Mouse (Mus musculus): ENCODE measurements around the gene Hoxc8. TPM values are rescaled to one million over a fixed set of nuclear protein-coding genes. Genes with fewer than 3 reads are reported as not detected.

The Hoxc8 gene
- polyA plus RNA-seq, 1 experiment from 2014 or later, result not detected

GRCm38 (mm10) chr15:102998608-102999182 is 8.3 kb downstream of the Hoxc8 start:
- Histone ChIP-seq H3K4me1 (replicated peaks; ENCODE audit: control insufficient read depth, insufficient read depth, low read length) (0 out of 2 replicates have a peak, but pooled peaks cover 3% of the 10 kb centered on the region), H3K27ac (ENCODE audit: low read depth, low read length) (no peak overlapping the region), H3K27me3 (ENCODE audit: control insufficient read depth, insufficient read depth, low read length) (peaks cover 98% of the 10 kb centered on the region), H3K36me3 (ENCODE audit: control insufficient read depth, insufficient read depth, low read length) (no peaks in the 10 kb centered on the region), H3K4me3 (ENCODE audit: low read depth, low read length) (no peak overlapping the region), H3K4me2 (replicated peaks; ENCODE audit: low read depth, low read length) (peak overlapping the region; percentile 47; the same call in 1 of the 2 replicates), H3K9me3 (ENCODE audit: control insufficient read depth, low read length) (no peaks in the 10 kb centered on the region), H3K9ac (ENCODE audit: low read depth, low read length) (no peak overlapping the region)
- ATAC-seq (ENCODE audit: low FRiP score) (no peak), DNase-seq (ENCODE audit: low spot score) (no peak)
- 0% methylated on average over 19 of the region's 19 CpGs for WGBS

- WGBS, result under 1% methylated on average over 26 of the region's 33 CpGs
- DNase-seq (ENCODE audit: low spot score), result peak; percentile 65
- Histone ChIP-seq H3K4me1 (replicated peaks; ENCODE audit: control insufficient read depth, insufficient read depth, low read length) (0 out of 2 replicates have a peak, but pooled peaks cover 3% of the 10 kb centered on the region), H3K27ac (ENCODE audit: low read depth, low read length) (no peak overlapping the region), H3K4me2 (replicated peaks; ENCODE audit: low read depth, low read length) (peak overlapping the region; percentile 47), H3K9ac (ENCODE audit: low read depth, low read length) (no peak overlapping the region), H3K36me3 (ENCODE audit: control insufficient read depth, insufficient read depth, low read length) (no peaks in the 10 kb centered on the region), H3K9me3 (ENCODE audit: control insufficient read depth, low read length) (no peaks in the 10 kb centered on the region), H3K27me3 (ENCODE audit: control insufficient read depth, insufficient read depth, low read length) (peaks cover 98% of the 10 kb centered on the region), H3K4me3 (ENCODE audit: low read depth, low read length) (peak overlapping the region; percentile 30)
- ATAC-seq (ENCODE audit: low FRiP score), result no peak
Measured at GRCm38 (mm10) chr15:102999183-102999831, 8.9 kb downstream of the Hoxc8 start.

GRCm38 (mm10) chr15:102999955-103000354 is 9.5 kb downstream of the Hoxc8 start:
- Histone ChIP-seq H3K4me2 (replicated peaks; ENCODE audit: low read depth, low read length) (no peak overlapping the region), H3K4me1 (replicated peaks; ENCODE audit: control insufficient read depth, insufficient read depth, low read length) (0 out of 2 replicates have a peak, but pooled peaks cover 3% of the 10 kb centered on the region), H3K9me3 (ENCODE audit: control insufficient read depth, low read length) (no peaks in the 10 kb centered on the region), H3K27me3 (ENCODE audit: control insufficient read depth, insufficient read depth, low read length) (peaks cover 98% of the 10 kb centered on the region), H3K27ac (ENCODE audit: low read depth, low read length) (no peak overlapping the region), H3K9ac (ENCODE audit: low read depth, low read length) (no peak overlapping the region), H3K36me3 (ENCODE audit: control insufficient read depth, insufficient read depth, low read length) (no peaks in the 10 kb centered on the region), H3K4me3 (ENCODE audit: low read depth, low read length) (no peak overlapping the region)
- no peak for ATAC-seq (ENCODE audit: low FRiP score)
- DNase-seq (ENCODE audit: low spot score), result no peak
- WGBS, result under 1% methylated on average over 10 of the region's 11 CpGs

- Histone ChIP-seq H3K36me3 (ENCODE audit: control insufficient read depth, insufficient read depth, low read length) (no peaks in the 10 kb centered on the region), H3K9ac (ENCODE audit: low read depth, low read length) (no peak overlapping the region), H3K27me3 (ENCODE audit: control insufficient read depth, insufficient read depth, low read length) (peaks cover 98% of the 10 kb centered on the region), H3K27ac (ENCODE audit: low read depth, low read length) (no peak overlapping the region), H3K4me2 (replicated peaks; ENCODE audit: low read depth, low read length) (no peak overlapping the region), H3K4me3 (ENCODE audit: low read depth, low read length) (no peak overlapping the region), H3K4me1 (replicated peaks; ENCODE audit: control insufficient read depth, insufficient read depth, low read length) (0 out of 2 replicates have a peak, but pooled peaks cover 3% of the 10 kb centered on the region), H3K9me3 (ENCODE audit: control insufficient read depth, low read length) (no peaks in the 10 kb centered on the region)
- no peak for ATAC-seq (ENCODE audit: low FRiP score)
- WGBS, result 0% methylated on average over 24 of the region's 24 CpGs
- peak; percentile 56 for DNase-seq (ENCODE audit: low spot score)
Measured at GRCm38 (mm10) chr15:103000501-103000901, 10.1 kb downstream of the Hoxc8 start.

GRCm38 (mm10) chr15:103001370-103001769 is 11.0 kb downstream of the Hoxc8 start:
- H3K9ac ChIP-seq (ENCODE audit: low read depth, low read length), result no peak overlapping the region
- H3K9me3 ChIP-seq (ENCODE audit: control insufficient read depth, low read length), result no peaks in the 10 kb centered on the region
- H3K4me1 ChIP-seq (replicated peaks; ENCODE audit: control insufficient read depth, insufficient read depth, low read length), result 0 out of 2 replicates have a peak, but pooled peaks cover 3% of the 10 kb centered on the region
- H3K4me2 ChIP-seq (replicated peaks; ENCODE audit: low read depth, low read length), result no peak overlapping the region
- no peaks in the 10 kb centered on the region for H3K36me3 ChIP-seq (ENCODE audit: control insufficient read depth, insufficient read depth, low read length)
- ATAC-seq (ENCODE audit: low FRiP score) (no peak), DNase-seq (ENCODE audit: low spot score) (no peak)
- H3K27me3 ChIP-seq (ENCODE audit: control insufficient read depth, insufficient read depth, low read length), result peaks cover 98% of the 10 kb centered on the region
- no peak overlapping the region for H3K4me3 ChIP-seq (ENCODE audit: low read depth, low read length)
- WGBS, result 14% methylated on average over 2 of the region's 2 CpGs
- no peak overlapping the region for H3K27ac ChIP-seq (ENCODE audit: low read depth, low read length)

GRCm38 (mm10) chr15:103002156-103002555 is 11.7 kb downstream of the Hoxc8 start:
- H3K4me1 ChIP-seq (replicated peaks; ENCODE audit: control insufficient read depth, insufficient read depth, low read length), result 0 out of 2 replicates have a peak, but pooled peaks cover 3% of the 10 kb centered on the region
- H3K36me3 ChIP-seq (ENCODE audit: control insufficient read depth, insufficient read depth, low read length), result no peaks in the 10 kb centered on the region
- DNase-seq (ENCODE audit: low spot score) (no peak), ATAC-seq (ENCODE audit: low FRiP score) (no peak)
- H3K9ac ChIP-seq (ENCODE audit: low read depth, low read length), result no peak overlapping the region
- WGBS, result 6% methylated on average over 4 of the region's 4 CpGs
- H3K4me2 ChIP-seq (replicated peaks; ENCODE audit: low read depth, low read length), result no peak overlapping the region
- no peak overlapping the region for H3K4me3 ChIP-seq (ENCODE audit: low read depth, low read length)
- no peak overlapping the region for H3K27ac ChIP-seq (ENCODE audit: low read depth, low read length)
- no peaks in the 10 kb centered on the region for H3K9me3 ChIP-seq (ENCODE audit: control insufficient read depth, low read length)
- peaks cover 99% of the 10 kb centered on the region for H3K27me3 ChIP-seq (ENCODE audit: control insufficient read depth, insufficient read depth, low read length)

- H3K27ac ChIP-seq (ENCODE audit: low read depth, low read length), result no peak overlapping the region
- H3K4me3 ChIP-seq (ENCODE audit: low read depth, low read length), result no peak overlapping the region
- DNase-seq (ENCODE audit: low spot score) (no peak), ATAC-seq (ENCODE audit: low FRiP score) (no peak)
- H3K9ac ChIP-seq (ENCODE audit: low read depth, low read length), result no peak overlapping the region
- H3K4me2 ChIP-seq (replicated peaks; ENCODE audit: low read depth, low read length), result no peak overlapping the region
- H3K9me3 ChIP-seq (ENCODE audit: control insufficient read depth, low read length), result no peaks in the 10 kb centered on the region
- no peaks in the 10 kb centered on the region for H3K36me3 ChIP-seq (ENCODE audit: control insufficient read depth, insufficient read depth, low read length)
- 0 out of 2 replicates have a peak, but pooled peaks cover 3% of the 10 kb centered on the region for H3K4me1 ChIP-seq (replicated peaks; ENCODE audit: control insufficient read depth, insufficient read depth, low read length)
- WGBS, result 2% methylated on average over 13 of the region's 13 CpGs
- H3K27me3 ChIP-seq (ENCODE audit: control insufficient read depth, insufficient read depth, low read length), result peaks cover 99% of the 10 kb centered on the region
Measured at GRCm38 (mm10) chr15:103002821-103003448, 12.5 kb downstream of the Hoxc8 start.

- Histone ChIP-seq H3K27ac (ENCODE audit: low read depth, low read length) (no peak overlapping the region), H3K9ac (ENCODE audit: low read depth, low read length) (no peak overlapping the region), H3K36me3 (ENCODE audit: control insufficient read depth, insufficient read depth, low read length) (no peaks in the 10 kb centered on the region), H3K4me2 (replicated peaks; ENCODE audit: low read depth, low read length) (no peak overlapping the region), H3K27me3 (ENCODE audit: control insufficient read depth, insufficient read depth, low read length) (peaks cover 99% of the 10 kb centered on the region), H3K4me1 (replicated peaks; ENCODE audit: control insufficient read depth, insufficient read depth, low read length) (no peaks in the 10 kb centered on the region), H3K4me3 (ENCODE audit: low read depth, low read length) (no peak overlapping the region), H3K9me3 (ENCODE audit: control insufficient read depth, low read length) (no peaks in the 10 kb centered on the region)
- peak; percentile 61 for DNase-seq (ENCODE audit: low spot score)
- no peak for ATAC-seq (ENCODE audit: low FRiP score)
- WGBS, result under 1% methylated on average over 17 of the region's 17 CpGs
Measured at GRCm38 (mm10) chr15:103005308-103005707, 14.9 kb downstream of the Hoxc8 start.
